Mouse (Mus musculus) embryo, embryonic 11 days (tissue): ENCODE results near the gene Vmn1r215.
"Not testable (repeated sequence)": the region's sequence is repeated elsewhere in the genome, so short reads cannot be mapped to it uniquely, and the experiment has no call there.

Experiments
- DNase-seq: peaks from one replicate; pipeline ENCODE4 v3.0.0-alpha.2; 2015

Vmn1r215 gene

DNA sequence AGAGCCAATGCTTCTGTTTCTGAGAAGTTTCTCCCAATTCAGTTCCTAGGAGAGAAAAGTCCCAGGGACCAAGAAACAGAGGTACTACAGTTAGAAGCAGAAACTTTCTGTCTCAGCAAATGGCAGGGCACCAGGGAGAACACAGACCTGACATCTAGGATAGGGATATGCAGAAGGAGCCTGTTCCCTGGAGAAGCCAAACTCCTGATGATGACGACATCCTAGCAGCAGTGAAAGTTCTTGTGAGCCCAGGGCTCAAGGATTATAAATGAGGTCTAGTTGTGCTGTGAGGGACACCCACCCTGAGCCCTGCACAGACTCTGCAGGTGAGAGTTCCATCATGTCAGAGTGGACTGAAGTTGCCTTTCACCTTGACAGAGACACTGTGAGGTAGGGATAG lies at the start of gene Vmn1r215:
Vmn1r215 (plus strand) TSS at position 301 of the 400 bp plus-strand sequence.
- no peak for DNase-seq

DNA sequence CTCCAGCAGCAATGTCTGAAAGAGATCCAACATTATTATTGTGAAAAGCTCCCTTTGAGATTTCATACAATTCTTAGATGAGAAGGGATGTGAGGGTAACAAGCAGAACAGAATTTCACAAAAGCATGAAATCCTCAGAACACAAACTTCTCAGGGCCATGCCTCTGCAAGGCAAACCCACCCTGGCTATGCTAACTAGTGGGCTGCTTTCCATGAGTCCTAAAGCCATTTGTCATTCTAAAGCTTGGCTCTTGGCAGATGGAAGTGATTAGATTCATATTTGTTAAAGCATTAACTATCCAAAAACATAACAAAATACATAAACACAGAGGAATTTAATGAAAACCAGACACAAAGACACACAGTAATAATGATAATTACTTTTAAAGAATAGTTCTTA lies 49.7 kb upstream of the Vmn1r215 start:
- DNase-seq = peak; percentile 5

DNA sequence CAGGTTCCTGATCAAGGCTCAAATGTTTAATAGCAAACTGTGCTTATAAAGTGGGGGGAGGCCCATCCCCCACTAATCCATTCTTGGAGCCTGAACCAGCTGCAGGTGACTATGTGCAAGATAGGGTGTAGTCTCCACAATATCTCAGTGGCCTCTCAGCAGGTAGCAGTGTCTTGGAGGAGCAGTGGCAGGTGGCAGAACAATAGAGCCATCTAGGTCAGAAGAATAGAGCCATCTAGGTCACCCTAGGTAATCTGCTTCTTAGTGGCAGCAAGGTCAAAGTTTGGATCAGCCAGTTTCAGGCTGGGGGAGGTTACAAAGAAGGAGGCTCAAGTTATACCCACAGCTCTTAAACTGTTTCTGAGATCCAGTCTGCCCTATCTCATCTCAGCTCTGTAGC lies 43.0 kb upstream of the Vmn1r215 start:
- DNase-seq = no peak

DNA sequence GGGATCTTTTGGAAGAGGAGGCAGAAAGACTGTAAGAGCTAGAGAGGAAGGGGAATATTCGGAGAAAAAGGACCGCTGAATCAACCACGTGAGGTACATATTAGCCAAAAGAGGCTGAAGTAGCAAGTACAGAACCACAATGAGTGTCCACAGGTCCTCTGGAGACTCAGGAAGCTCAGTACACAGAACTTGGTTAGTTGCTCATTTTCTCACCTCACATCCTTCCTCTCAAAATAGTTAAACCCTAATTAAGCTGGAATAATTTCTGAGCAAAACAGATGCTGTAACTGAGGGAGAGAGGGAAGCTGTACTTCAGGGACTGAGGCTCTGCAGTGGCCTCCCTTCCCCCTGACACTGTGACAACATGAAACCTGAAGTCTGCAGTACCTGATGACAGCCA lies 37.7 kb upstream of the Vmn1r215 start, which contains the start of gene Vmn1r214:
Vmn1r214 (plus strand) TSS at position 301 of the 400 bp plus-strand sequence.
- DNase-seq = no peak

DNA sequence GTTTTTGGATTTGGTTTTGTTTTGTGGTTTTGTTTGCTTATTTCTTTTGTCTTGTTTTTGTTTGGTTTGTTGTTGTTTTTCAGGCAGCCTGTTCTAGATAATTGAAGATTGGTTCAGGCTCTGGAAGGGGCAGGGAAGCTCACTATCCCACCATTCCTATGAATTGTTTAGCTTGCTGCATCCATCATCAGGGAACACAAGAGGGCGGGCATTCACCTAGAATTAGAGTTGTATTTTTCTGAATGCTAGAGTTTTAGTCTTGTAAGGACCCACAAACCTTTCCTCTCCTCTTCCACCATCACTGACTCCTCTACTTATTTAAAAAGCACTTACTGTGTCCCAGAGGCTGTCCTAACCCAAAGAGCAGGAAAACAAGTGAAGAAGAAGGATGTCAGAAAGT lies 10.0 kb upstream of the Vmn1r215 start:
- no peak for DNase-seq

DNA sequence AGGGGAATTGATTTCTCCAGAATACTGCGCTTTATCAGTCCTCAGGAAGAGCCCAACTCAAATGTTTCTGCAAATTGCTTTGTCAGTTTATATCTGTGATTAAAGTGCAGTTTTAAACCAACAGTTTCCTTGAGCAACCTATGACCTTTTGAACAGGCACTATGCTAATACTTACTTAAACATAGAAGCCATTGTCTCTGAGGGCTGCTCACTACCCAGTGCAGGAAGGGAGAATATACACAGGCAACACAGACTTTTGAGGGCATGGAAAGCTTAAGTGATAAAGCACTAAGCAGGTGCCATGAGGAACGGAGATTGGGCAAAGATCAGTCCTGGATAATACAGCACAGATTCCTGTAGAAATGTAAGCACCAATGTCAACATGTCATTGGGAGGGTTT lies 1.5 kb downstream of the Vmn1r215 start:
- DNase-seq = no peak

DNA sequence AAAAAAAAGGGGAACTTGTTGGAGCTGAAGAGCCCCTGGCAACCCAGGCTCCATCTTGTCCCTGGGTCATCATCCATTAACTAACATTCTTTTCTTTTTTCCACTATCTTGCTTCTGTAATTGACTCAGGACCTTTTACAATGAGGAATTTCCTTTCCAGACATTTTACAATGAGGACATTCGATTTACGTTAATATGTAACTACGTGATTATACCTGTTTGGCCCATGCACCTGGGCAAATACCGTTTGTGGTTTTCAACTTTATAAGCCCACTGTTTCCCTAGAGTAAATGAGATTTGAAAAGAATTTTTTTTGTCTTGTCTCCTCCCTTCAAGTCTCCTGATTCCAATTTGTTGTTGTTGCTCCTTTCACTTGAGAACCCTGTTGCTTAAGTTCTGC lies 26.6 kb downstream of the Vmn1r215 start:
- no peak for DNase-seq

DNA sequence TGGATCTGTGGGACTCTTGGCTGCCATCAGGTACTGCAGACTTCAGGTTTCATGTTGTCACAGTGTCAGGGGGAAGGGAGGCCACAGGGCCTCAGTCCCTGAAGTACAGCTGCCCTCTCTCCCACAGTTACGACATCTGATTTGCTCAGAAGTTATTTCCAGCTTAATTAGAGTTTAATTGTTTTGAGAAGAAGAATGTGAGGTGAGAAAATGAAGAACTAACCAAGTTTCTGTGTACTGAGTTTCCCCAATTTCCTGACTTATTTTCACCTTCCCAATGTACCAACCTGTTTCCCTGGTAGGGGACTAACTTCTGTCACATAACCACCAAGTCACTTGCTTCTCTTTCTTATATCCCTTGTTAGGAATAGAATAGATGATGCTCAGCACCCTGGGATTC lies 50.3 kb downstream of the Vmn1r215 start, which contains the start of gene Vmn1r217:
Vmn1r217 (minus strand) TSS at position 101 of the 400 bp plus-strand sequence.
- not testable (repeated sequence) for DNase-seq

DNA sequence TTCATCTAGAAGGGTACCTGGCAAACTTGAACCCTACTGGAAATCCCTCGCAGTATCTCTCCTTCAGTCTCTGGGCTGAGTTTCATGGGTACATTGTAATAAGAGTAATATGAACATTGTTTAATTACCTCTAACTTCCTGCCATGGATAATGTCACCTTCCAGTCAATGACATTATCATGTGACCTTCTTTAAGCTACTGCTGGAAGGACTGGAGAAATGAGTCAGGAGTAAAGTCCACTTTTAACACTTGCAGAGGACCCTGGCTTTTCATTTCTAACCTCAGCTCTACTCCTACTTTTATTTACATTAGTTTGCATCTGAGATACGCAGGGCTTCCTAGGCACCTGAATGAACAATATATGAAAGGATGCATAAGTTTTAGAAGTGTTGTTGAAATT lies 52.8 kb downstream of the Vmn1r215 start:
- DNase-seq = no peak
